Mouse (Mus musculus) bone marrow macrophage, adult 2 months (primary cell): ENCODE results near the gene Fam25c.

Source experiments
- CTCF ChIP-seq: IDR thresholded peaks from 2 replicates; pipeline ENCODE4 v1.5.1; 2012; ENCODE audit warnings: low read depth, mild to moderate bottlenecking, low read length, moderate library complexity
- POLR2A ChIP-seq: IDR thresholded peaks from 2 replicates; pipeline ENCODE4 v1.6.1; 2012; ENCODE audit warnings: mild to moderate bottlenecking, low read depth, low read length, borderline replicate concordance

DNA sequence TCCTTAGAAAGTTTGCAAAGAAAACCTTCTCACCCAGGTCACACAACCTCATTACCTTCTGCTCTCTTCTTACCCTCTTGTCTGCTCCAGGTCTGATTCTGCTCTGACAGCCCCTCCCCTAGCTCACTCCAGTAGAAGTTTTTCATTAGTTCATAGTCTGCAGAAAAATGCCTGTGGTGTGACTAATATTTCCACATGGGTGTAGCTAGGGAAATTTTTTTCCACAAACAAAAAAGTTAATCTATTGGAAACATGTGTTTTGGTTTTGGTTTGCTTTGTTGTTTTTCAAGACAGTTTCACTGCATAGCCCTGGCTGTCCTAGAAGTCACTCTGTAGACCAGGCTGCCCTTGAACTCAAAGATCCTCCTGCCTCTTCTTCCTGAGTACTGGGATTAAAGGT is 37.1 kb downstream of the Fam25c start:
- no peak for TF ChIP-seq POLR2A
- no peak for TF ChIP-seq CTCF
